In the genomic region with DNA sequence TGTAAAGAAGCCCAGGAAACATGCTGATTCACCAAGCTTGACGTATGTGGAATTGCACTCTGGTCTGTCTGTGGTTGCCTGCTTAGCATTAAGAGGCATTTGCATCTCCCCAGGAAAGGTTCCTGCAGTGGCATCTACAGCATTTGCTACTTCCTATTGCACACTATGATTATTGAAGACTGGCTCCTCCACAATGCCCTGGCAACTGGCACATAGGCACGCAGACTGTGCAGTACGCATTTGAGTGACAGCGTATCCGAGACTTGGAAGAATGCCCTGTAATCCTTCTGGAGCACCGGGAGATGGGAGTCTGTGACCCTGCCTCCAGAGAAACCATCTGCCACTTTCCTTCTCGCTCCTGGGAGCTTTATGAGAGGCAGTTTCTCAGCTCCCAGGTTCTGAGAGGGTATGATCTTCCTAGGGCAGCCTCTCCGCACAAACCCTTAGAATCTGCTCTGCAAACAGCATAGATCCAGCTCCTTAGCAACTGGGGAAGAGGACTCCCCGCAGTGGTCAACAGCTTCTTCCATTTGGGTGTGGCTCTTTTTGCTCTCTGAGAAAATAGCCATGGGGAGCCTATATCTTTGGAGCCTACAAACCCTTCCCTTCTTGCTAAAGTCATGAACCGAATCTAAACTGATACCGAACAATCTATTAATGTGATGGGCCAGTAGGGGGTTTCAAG, we compare ENCODE assay signal across 15 mouse cellular contexts. TPM values are rescaled to one million over a fixed set of nuclear protein-coding genes. Genes with fewer than 3 reads are reported as not detected.
A peak's percentile ranks its signal among the peaks of the same experiment; 100 is the strongest.
DNase-seq lines count a peak whose midpoint lies in the region; ATAC-seq and TF ChIP-seq lines count a peak whose summit lies in the region.
"Had no signal": no experiment of that assay in that cellular context is flagged by ENCODE, and none has a peak within 500 bp of the region (broad histone marks: within the 10 kb centered on the region; RNA-seq: fewer than 3 reads in every experiment).

No protein-coding gene starts in this region.

- H3K4me1 ChIP-seq in hindbrain, postnatal 0 days (ENCODE audit: insufficient read depth, low read length), result no peaks in the 10 kb centered on the region

- peak; percentile 77 for ATAC-seq in hindbrain, postnatal 0 days
- no peak for ATAC-seq in megakaryocyte-erythroid progenitor cell, adult 5-6 weeks (replicated peaks; ENCODE audit: low FRiP score, low TSS enrichment, poor library complexity, severe bottlenecking)

- H3K9ac ChIP-seq in hindbrain, postnatal 0 days (replicated peaks; ENCODE audit: low read length), result no peak overlapping the region

- peak overlapping the region; percentile 22; the same call in 1 of the 2 replicates for H3K27ac ChIP-seq in hindbrain, postnatal 0 days

- H3K4me3 ChIP-seq in hindbrain, postnatal 0 days (ENCODE audit: low read length), result no peak overlapping the region
- H3K4me3 ChIP-seq in myocyte, result no peak overlapping the region

- DNase-seq in retina, postnatal 1 day, result peak; percentile 67
- DNase-seq in retina, embryonic 14.5 days (ENCODE audit: low spot score), result no peak
- peak; percentile 85 for DNase-seq in cerebellum, adult 9-10 months
- DNase-seq in hindbrain, postnatal 0 days (ENCODE audit: low spot score), result peak; percentile 85
- DNase-seq in embryo, embryonic 11 days, result no peak
- no peak for DNase-seq in spleen, postnatal 4 days (ENCODE audit: low spot score in 2 of 2)
- DNase-seq: adrenal gland, postnatal 14 days; gastrocnemius, postnatal 10 days; heart, postnatal 4 days; kidney, postnatal 36 days; lung, postnatal 36 days had no signal

- no peak overlapping the region for H3ac ChIP-seq in myocyte (ENCODE audit: control insufficient read depth, insufficient read length)

- H3K9me3 ChIP-seq in hindbrain, postnatal 0 days (ENCODE audit: low read length), result 0 out of 2 replicates have a peak, but pooled peaks cover 4% of the 10 kb centered on the region
- H3K9me3 ChIP-seq: G1E had no signal

- WGBS in hindbrain, postnatal 0 days, result 55% methylated on average over 11 of the region's 11 CpGs

- TF ChIP-seq POLR2A in myocyte (IDR thresholded peaks at IDR 0.05; ENCODE audit: insufficient read length, low read depth), result no peak

- TF ChIP-seq CTCF in hindbrain, postnatal 0 days (IDR thresholded peaks at IDR 0.05; ENCODE audit: low read depth), result no peak

- H3K27me3 ChIP-seq in hindbrain, postnatal 0 days (ENCODE audit: insufficient read depth, low read length), result no peaks in the 10 kb centered on the region
- H3K27me3 ChIP-seq in myocyte (ENCODE audit: control insufficient read depth, insufficient read depth, insufficient read length), result no peaks in the 10 kb centered on the region

- H3K79me2 ChIP-seq in myocyte (ENCODE audit: control insufficient read depth, insufficient read depth), result no peaks in the 10 kb centered on the region

- no peaks in the 10 kb centered on the region for H3K36me3 ChIP-seq in hindbrain, postnatal 0 days (ENCODE audit: insufficient read depth, low read length)
- H3K36me3 ChIP-seq in myocyte (ENCODE audit: control insufficient read depth, insufficient read depth), result no peaks in the 10 kb centered on the region
- H3K36me3 ChIP-seq: G1E had no signal

- H3K4me2 ChIP-seq in hindbrain, postnatal 0 days (ENCODE audit: low read depth, low read length), result no peak overlapping the region
- peak overlapping the region; percentile 30 for H3K4me2 ChIP-seq in myocyte (ENCODE audit: low read depth)
- H3K4me2 ChIP-seq: liver, embryonic 11.5 days had no signal

TF ChIP-seq in myocyte, 11 proteins besides CTCF, POLR2A, EP300 and RAD21:
- TF ChIP-seq E2F4 (IDR thresholded peaks at IDR 0.05; ENCODE audit: insufficient read depth) (no peak), MYOG (IDR thresholded peaks at IDR 0.05; ENCODE audit: control insufficient read depth in 1 of 3, insufficient read depth in 1 of 3, insufficient read length in 2 of 3, low read depth in 2 of 3) (no peak), SRF (IDR thresholded peaks at IDR 0.05; ENCODE audit: control insufficient read depth, insufficient read length, low read depth) (no peak), MAX (IDR thresholded peaks at IDR 0.05; ENCODE audit: low read depth) (no peak), REST (IDR thresholded peaks at IDR 0.05; ENCODE audit: insufficient read depth, insufficient read length) (no peak), MYOD1 (IDR thresholded peaks at IDR 0.05; ENCODE audit: control insufficient read depth in 1 of 3, insufficient read length in 2 of 3, low read depth in 2 of 3) (no peak), TCF3 (IDR thresholded peaks at IDR 0.05; ENCODE audit: insufficient read length, low read depth) (no peak), POLR2AphosphoS2 (IDR thresholded peaks at IDR 0.05; ENCODE audit: insufficient read length, low read depth) (no peak), USF1 (IDR thresholded peaks at IDR 0.05; ENCODE audit: low read depth) (no peak), CEBPB (IDR thresholded peaks at IDR 0.05; ENCODE audit: insufficient read depth, poor library complexity, severe bottlenecking) (no peak)

RNA-seq across cellular contexts. Expression of a gene that starts 22.8 kb away (rescaled TPM):
- 69.9 and 75.5 TPM in 2 replicates for total RNA-seq in hindbrain, postnatal 0 days (2014; rRNA removed)
- 18.8 and 20.7 TPM in 2 replicates for polyA plus RNA-seq in hindbrain, postnatal 0 days (2015; fragmentation: Nextera tagmentation; extraction: Ambion mirVana)
- polyA plus RNA-seq in myocyte (2012; fragmentation: generic; extraction: Trizol), result 1.3 TPM
- 1.9 and 3.0 TPM in 2 replicates for total RNA-seq in megakaryocyte-erythroid progenitor cell, adult 5-6 weeks (2014; fragmentation: Nextera tagmentation)
- 0.66 and 0.76 TPM in 2 replicates for total RNA-seq in megakaryocyte-erythroid progenitor cell, adult 5-6 weeks (2017)

RNA-seq across cellular contexts. Expression of a gene that starts 37.0 kb away (rescaled TPM):
- 20.6 and 32.9 TPM in 2 replicates for total RNA-seq in hindbrain, postnatal 0 days (2014; rRNA removed)
- 2.8 and 3.1 TPM in 2 replicates for polyA plus RNA-seq in hindbrain, postnatal 0 days (2015; fragmentation: Nextera tagmentation; extraction: Ambion mirVana)
- 3.1 TPM for polyA plus RNA-seq in myocyte (2012; fragmentation: generic; extraction: Trizol)
- total RNA-seq in megakaryocyte-erythroid progenitor cell, adult 5-6 weeks (2014; fragmentation: Nextera tagmentation), result 13.7 and 20.6 TPM in 2 replicates
- 3.1 and 3.5 TPM in 2 replicates for total RNA-seq in megakaryocyte-erythroid progenitor cell, adult 5-6 weeks (2017)

Comparison
In these comparisons a context has a peak if more than half of its experiments do, and no peak if none do; other contexts are left out.
1. DNase-seq: peak in retina, postnatal 1 day (single experiment), cerebellum, adult 9-10 months (single experiment) and hindbrain, postnatal 0 days (single experiment); none in retina, embryonic 14.5 days (single experiment), embryo, embryonic 11 days (single experiment) and spleen, postnatal 4 days (0 of 2).
2. RNA of a gene that starts 22.8 kb away (total RNA-seq): 69.9 to 75.5 TPM in hindbrain, postnatal 0 days; 0.66 to 3.0 TPM in megakaryocyte-erythroid progenitor cell, adult 5-6 weeks; every median in the first group is over 10 times any median in the second.